ENCODE assay signal across 8 mouse cellular contexts in genomic region chr1:106796542-106796924, GRCm38 (mm10). TPM values are rescaled to one million over a fixed set of nuclear protein-coding genes. Genes with fewer than 3 reads are reported as not detected.
DNase-seq lines count a peak whose midpoint lies in the region; ATAC-seq lines count a peak whose summit lies in the region.

Gene Vps4b, minus strand, starts transcription at chr1:106796728.

- no peaks in the 10 kb centered on the region for H3K9me3 ChIP-seq in hindbrain, embryonic 11.5 days (ENCODE audit: control insufficient read depth, low read length)

- under 1% methylated on average over 23 of the region's 23 CpGs for WGBS in hindbrain, embryonic 11.5 days

- DNase-seq in Muller cell, postnatal 12 days (ENCODE audit: inconsistent ontology term), result peak; percentile 95
- peak; percentile 92 for DNase-seq in cerebellum, adult 9-11 months
- peak; percentile 86 to 96 for DNase-seq in frontal cortex, adult 2 months (ENCODE audit: extremely low spot score in 1 of 2, low spot score in 1 of 2)
- peak; percentile 95 for DNase-seq in hindbrain, embryonic 11.5 days (ENCODE audit: low spot score)
- peak; percentile 87 to 91 for DNase-seq in layer of hippocampus, postnatal 10 days (ENCODE audit: low spot score in 2 of 2)
- peak; percentile 97 for DNase-seq in lung, postnatal 10 days
- peak; percentile 86 for DNase-seq in ovary, postnatal 36 days (ENCODE audit: low spot score)
- peak; percentile 93 for DNase-seq in thymus, postnatal 25 days

- 0 out of 2 replicates have a peak, but pooled peaks cover 2% of the 10 kb centered on the region for H3K4me1 ChIP-seq in hindbrain, embryonic 11.5 days (replicated peaks; ENCODE audit: control insufficient read depth, insufficient read depth, low read length)

- H3K36me3 ChIP-seq in hindbrain, embryonic 11.5 days (ENCODE audit: control insufficient read depth, insufficient read depth, low read length), result no peaks in the 10 kb centered on the region

- peak within 1 kb of the TSS; percentile 82 for H3K4me3 ChIP-seq in hindbrain, embryonic 11.5 days (ENCODE audit: low read depth, low read length)

- H3K27ac ChIP-seq in hindbrain, embryonic 11.5 days (ENCODE audit: low read depth, low read length), result peak within 1 kb of the TSS; percentile 89

- peak within 1 kb of the TSS; percentile 63 for H3K4me2 ChIP-seq in hindbrain, embryonic 11.5 days (replicated peaks; ENCODE audit: low read depth, low read length)

- peak; percentile 99 for ATAC-seq in hindbrain, embryonic 11.5 days (ENCODE audit: low FRiP score)

- no peaks in the 10 kb centered on the region for H3K27me3 ChIP-seq in hindbrain, embryonic 11.5 days (ENCODE audit: control insufficient read depth, insufficient read depth, low read length)

- peak within 1 kb of the TSS; percentile 97 for H3K9ac ChIP-seq in hindbrain, embryonic 11.5 days (ENCODE audit: low read depth, low read length)

RNA-seq across cellular contexts. Expression of gene Vps4b, which starts in this region (rescaled TPM):
- 25.5 and 28.2 TPM in 2 replicates for polyA plus RNA-seq in frontal cortex, adult 2 months (2012; rRNA removed)
- 70.7 and 79.0 TPM in 2 replicates for polyA plus RNA-seq in hindbrain, embryonic 11.5 days (2014; fragmentation: Nextera tagmentation; extraction: Ambion mirVana)
- total RNA-seq in layer of hippocampus, postnatal 10 days (2021), result 10 to 100 TPM; 48.0 to 54.3 TPM

Comparison
In these comparisons a context has a peak if more than half of its experiments do, and no peak if none do; other contexts are left out.
1. Peak in every context shown above with its lines: DNase-seq, ATAC-seq, H3K4me3 ChIP-seq and H3K27ac ChIP-seq.